Mouse (Mus musculus) MEL (cell line): Measurements from ENCODE around the gene Crocc. TPM values are rescaled to one million over a fixed set of nuclear protein-coding genes. Genes with fewer than 3 reads are reported as not detected.

Source experiments
- DNase-seq: peaks from one replicate; pipeline ENCODE4 v3.0.0; 2011; ENCODE audit warnings: low read depth, low spot score
- H3K27ac ChIP-seq: 2 replicates; pipeline ENCODE4 v1.5.1; 2012; ENCODE audit warnings: low read depth, mild to moderate bottlenecking, control low read depth, low read length, moderate library complexity; ENCODE audit not compliant: control insufficient read depth
- H3K27me3 ChIP-seq, 2 experiments: fragments of 150-350 bp in 1 of 2; sonication (generic) in 1 of 2; 2 replicates each; pipeline ENCODE4 v1.6.1; 2012; ENCODE audit warnings: low read length in 2 of 2, mild to moderate bottlenecking in 2 of 2, improper control_type of control experiment in 1 of 2, moderate library complexity in 1 of 2; ENCODE audit not compliant: insufficient read depth in 2 of 2, control insufficient read depth in 1 of 2
- H3K36me3 ChIP-seq, 2 experiments: 2 replicates each; pipeline ENCODE4 v1.6.1; 2012 to 2014; ENCODE audit warnings: low read length in 2 of 2, improper control_type of control experiment in 1 of 2, inconsistent platforms in 1 of 2, mild to moderate bottlenecking in 1 of 2; ENCODE audit not compliant: insufficient read depth in 2 of 2, control insufficient read depth in 1 of 2
- H3K4me1 ChIP-seq, 2 experiments: fragments of 150-350 bp in 1 of 2; sonication (generic) in 1 of 2; 2 replicates each; pipeline ENCODE4 v1.6.1; 2012; ENCODE audit warnings: low read length in 2 of 2, improper control_type of control experiment in 1 of 2, mild to moderate bottlenecking in 1 of 2; ENCODE audit not compliant: insufficient read depth in 2 of 2, control insufficient read depth in 1 of 2
- H3K4me3 ChIP-seq, 2 experiments: fragments of 150-350 bp in 1 of 2; sonication (generic) in 1 of 2; 2 replicates each; pipeline ENCODE4 v1.5.1; 2012; ENCODE audit warnings: low read depth in 2 of 2, low read length in 2 of 2, mild to moderate bottlenecking in 2 of 2, moderate library complexity in 2 of 2, control low read depth in 1 of 2, improper control_type of control experiment in 1 of 2; ENCODE audit not compliant: control insufficient read depth in 1 of 2, insufficient read depth in 1 of 2
- H3K79me2 ChIP-seq: 2 replicates; pipeline ENCODE4 v1.6.1; 2012; ENCODE audit warnings: mild to moderate bottlenecking, low read length, moderate library complexity; ENCODE audit not compliant: control insufficient read depth, poor library complexity, insufficient read depth
- H3K9ac ChIP-seq: 2 replicates; pipeline ENCODE4 v1.6.1; 2012; ENCODE audit warnings: low read depth, mild to moderate bottlenecking, control low read depth, low read length, moderate library complexity; ENCODE audit not compliant: control insufficient read depth, poor library complexity, severe bottlenecking
- H3K9me3 ChIP-seq: fragments of 150-350 bp; sonication (generic); replicated peaks from 2 replicates; pipeline ENCODE4 v1.6.1; 2012; ENCODE audit warnings: mild to moderate bottlenecking, low read length, improper control_type of control experiment, moderate library complexity; ENCODE audit not compliant: insufficient read depth
- BHLHE40 ChIP-seq: IDR thresholded peaks from 2 replicates; pipeline ENCODE4 v1.6.1; 2012; ENCODE audit warnings: low read depth, mild to moderate bottlenecking, inconsistent platforms, low read length, improper control_type of control experiment, borderline replicate concordance
- CTCF ChIP-seq, 3 experiments: IDR thresholded peaks in 2 of 3; conservative IDR thresholded peaks in 1 of 3; 2 replicates each; pipeline ENCODE4 v1.5.1; 2011 to 2012; ENCODE audit warnings: low read length in 3 of 3, low read depth in 2 of 3, mild to moderate bottlenecking in 2 of 3, improper control_type of control experiment in 1 of 3, inconsistent platforms in 1 of 3, mixed read lengths in 1 of 3, moderate library complexity in 1 of 3; ENCODE audit not compliant: control insufficient read depth in 1 of 3, insufficient read depth in 1 of 3, poor library complexity in 1 of 3, severe bottlenecking in 1 of 3
- E2F4 ChIP-seq: IDR thresholded peaks from 2 replicates; pipeline ENCODE4 v1.6.1; 2011; ENCODE audit warnings: low read depth, low read length, improper control_type of control experiment, borderline replicate concordance
- ELF1 ChIP-seq: IDR thresholded peaks from 2 replicates; pipeline ENCODE4 v1.6.1; 2014; ENCODE audit warnings: low read depth, mild to moderate bottlenecking, inconsistent platforms, low read length, improper control_type of control experiment, moderate library complexity
- EP300 ChIP-seq, 2 experiments: IDR thresholded peaks; 2 replicates each; pipeline ENCODE4 v1.6.1; 2011; ENCODE audit warnings: improper control_type of control experiment in 2 of 2, low read length in 2 of 2, low read depth in 1 of 2, mild to moderate bottlenecking in 1 of 2
- JUND ChIP-seq: IDR thresholded peaks from 2 replicates; pipeline ENCODE4 v1.6.1; 2011; ENCODE audit warnings: low read depth, mild to moderate bottlenecking, improper control_type of control experiment, low read length
- MYB ChIP-seq: IDR thresholded peaks from 2 replicates; pipeline ENCODE4 v1.6.1; 2011; ENCODE audit warnings: mild to moderate bottlenecking, low read depth, low read length, improper control_type of control experiment
- MYC ChIP-seq: IDR thresholded peaks from 2 replicates; pipeline ENCODE4 v1.6.1; 2011; ENCODE audit warnings: low read depth, mild to moderate bottlenecking, low read length, improper control_type of control experiment, moderate library complexity
- NELFE ChIP-seq: IDR thresholded peaks from 2 replicates; pipeline ENCODE4 v1.6.1; 2011; ENCODE audit warnings: low read depth, low read length, improper control_type of control experiment
- NRF1 ChIP-seq: IDR thresholded peaks from 2 replicates; pipeline ENCODE4 v1.6.1; 2014; ENCODE audit warnings: low read depth, mild to moderate bottlenecking, inconsistent platforms, low read length, improper control_type of control experiment, moderate library complexity; ENCODE audit not compliant: poor library complexity, insufficient read depth, severe bottlenecking
- POLR2AphosphoS5 ChIP-seq: IDR thresholded peaks from 2 replicates; pipeline ENCODE4 v1.6.1; 2012; ENCODE audit warnings: low read depth, borderline replicate concordance, mild to moderate bottlenecking, inconsistent platforms, low read length, moderate library complexity, mixed read lengths
- RAD21 ChIP-seq: IDR thresholded peaks from 2 replicates; pipeline ENCODE4 v1.6.1; 2011; ENCODE audit warnings: mild to moderate bottlenecking, low read depth, low read length, improper control_type of control experiment
- RCOR1 ChIP-seq: IDR thresholded peaks from 2 replicates; pipeline ENCODE4 v1.6.1; 2012; ENCODE audit warnings: low read depth, mild to moderate bottlenecking, inconsistent platforms, low read length, improper control_type of control experiment
- SIN3A ChIP-seq: IDR thresholded peaks from 2 replicates; pipeline ENCODE4 v1.6.1; 2012; ENCODE audit warnings: low read length, improper control_type of control experiment, inconsistent platforms
- SMC3 ChIP-seq: IDR thresholded peaks from 2 replicates; pipeline ENCODE4 v1.6.1; 2011; ENCODE audit warnings: low read depth, low read length, improper control_type of control experiment
- TCF12 ChIP-seq: IDR thresholded peaks from 2 replicates; pipeline ENCODE4 v1.6.1; 2014; ENCODE audit warnings: low read depth, mild to moderate bottlenecking, inconsistent platforms, low read length, improper control_type of control experiment, moderate library complexity
- polyA plus RNA-seq, 2 experiments: library from polyadenylated mRNA; stranded (reverse) in 1 of 2; unstranded in 1 of 2; fragments of >175 nt in 1 of 2; fragments of >200 nt in 1 of 2; gene quantifications; 2 replicates each; pipeline versions ENCODE4 v1.2.1 to v1.2.4; 2012; ENCODE audit warnings: low replicate concordance in 2 of 2, low read depth in 1 of 2; ENCODE audit not compliant: insufficient read length in 2 of 2, insufficient read depth in 1 of 2, missing spikeins in 1 of 2
- total RNA-seq: library from RNA; depleted of rRNA; stranded (reverse); fragments of 300-350 nt; gene quantifications from 2 replicates; pipeline ENCODE4 v1.2.3, GENCODE M21; 2012

Gene Crocc
- total and polyA plus RNA-seq, 3 experiments, result 0.77 to 3.6 TPM; not detected in 1

DNA sequence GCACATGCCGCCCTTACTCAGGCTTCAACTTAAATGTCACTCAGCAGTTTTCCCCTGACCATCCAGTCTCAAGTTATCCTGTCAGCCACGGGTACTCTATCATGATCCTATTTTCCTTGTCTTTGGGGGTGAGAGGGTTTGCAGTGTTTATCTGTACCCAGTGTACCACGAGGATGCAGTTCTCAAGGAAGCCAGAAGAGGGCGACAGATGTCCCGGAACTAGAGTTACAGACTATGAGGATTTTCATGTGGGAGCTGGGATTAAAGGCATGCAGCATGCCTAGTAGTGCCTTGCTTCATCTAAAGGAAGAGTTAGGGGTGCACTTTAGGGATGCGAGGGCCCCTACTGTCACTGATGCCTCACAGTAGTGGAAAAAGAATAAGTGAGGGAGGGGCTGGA is 41.5 kb upstream of the Crocc start:
- H3K9ac ChIP-seq, result no peak overlapping the region
- H3K36me3 ChIP-seq, result no peaks in the 10 kb centered on the region
- TF ChIP-seq JUND, result no peak
- no peak for TF ChIP-seq BHLHE40
- TF ChIP-seq MYC, result 0 out of 2 replicates have a peak, but pooled peaks have one; percentile 22
- TF ChIP-seq SMC3, result peak; percentile 46
- peak; percentile 33 for TF ChIP-seq RAD21
- no peak for TF ChIP-seq TCF12
- peak; percentile 55 to 93 (median 67) for TF ChIP-seq CTCF (IDR thresholded peaks at IDR 0.05 in 2 of 3, conservative IDR thresholded peaks at IDR 0.05 in 1 of 3; ENCODE audit: control insufficient read depth in 1 of 3, insufficient read depth in 1 of 3, low read depth in 2 of 3, low read length in 3 of 3, poor library complexity in 1 of 3, severe bottlenecking in 1 of 3)
- TF ChIP-seq RCOR1, result no peak
- TF ChIP-seq SIN3A, result peak; percentile 31; the same call in 1 of the 2 replicates
- TF ChIP-seq NRF1, result no peak
- no peak for TF ChIP-seq NELFE
- no peak for TF ChIP-seq EP300 (IDR thresholded peaks at IDR 0.05; ENCODE audit: low read depth in 1 of 2, low read length in 2 of 2)
- TF ChIP-seq ELF1, result peak; percentile 50; the same call in 1 of the 2 replicates
- peaks cover 0 to 5% of the 10 kb centered on the region in 2 experiments; a peak in 1 of 4 replicates for H3K4me1 ChIP-seq
- H3K27ac ChIP-seq, result no peak overlapping the region
- H3K9me3 ChIP-seq, result no peaks in the 10 kb centered on the region
- H3K4me3 ChIP-seq, result no peak overlapping the region
- H3K79me2 ChIP-seq, result no peaks in the 10 kb centered on the region
- H3K27me3 ChIP-seq, result no peaks in the 10 kb centered on the region
- DNase-seq, result peak; percentile 73

DNA sequence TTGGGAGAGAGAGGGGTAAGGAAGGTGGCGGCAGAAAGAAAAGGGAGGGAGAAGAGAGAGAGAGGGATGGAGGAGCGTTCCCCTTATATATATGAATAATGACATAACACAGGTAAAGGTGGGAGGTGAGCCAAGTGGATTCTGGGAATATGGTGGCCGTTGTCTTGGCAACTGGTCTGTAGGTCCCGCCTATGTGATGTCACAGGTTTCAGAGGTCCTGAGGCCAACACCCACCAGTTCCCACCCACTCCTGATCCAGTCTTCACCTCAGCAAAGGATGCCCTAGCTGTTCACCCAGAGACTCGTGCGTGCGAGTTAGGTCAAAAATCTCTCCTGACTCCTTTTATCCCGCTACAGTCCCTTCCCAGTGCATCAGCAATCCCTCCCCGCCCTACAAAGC is 40.9 kb upstream of the Crocc start:
- H3K9ac ChIP-seq, result no peak overlapping the region
- no peak for DNase-seq
- H3K27ac ChIP-seq, result no peak overlapping the region
- no peaks in the 10 kb centered on the region for H3K9me3 ChIP-seq
- peaks cover 0 to 5% of the 10 kb centered on the region in 2 experiments; a peak in 1 of 4 replicates for H3K4me1 ChIP-seq
- H3K79me2 ChIP-seq, result no peaks in the 10 kb centered on the region
- H3K4me3 ChIP-seq, result no peak overlapping the region
- no peaks in the 10 kb centered on the region for H3K36me3 ChIP-seq
- no peak for TF ChIP-seq MYB
- TF ChIP-seq JUND, result no peak
- no peak for TF ChIP-seq BHLHE40
- TF ChIP-seq NELFE, result no peak
- TF ChIP-seq POLR2AphosphoS5, result no peak
- TF ChIP-seq E2F4, result no peak
- TF ChIP-seq RCOR1, result no peak
- H3K27me3 ChIP-seq, result no peaks in the 10 kb centered on the region
